Mouse (Mus musculus) neural tube, embryonic 10.5 days (tissue): Measurements from ENCODE around the gene Mapk12.
A peak's percentile ranks its signal among the peaks of the same experiment; 100 is the strongest.

ENCODE experiments used
- DNase-seq: peaks from one replicate; pipeline ENCODE4 v3.0.0-alpha.2; 2017; ENCODE audit warnings: low spot score; ENCODE audit errors: extremely low spot score

The Mapk12 gene

DNA sequence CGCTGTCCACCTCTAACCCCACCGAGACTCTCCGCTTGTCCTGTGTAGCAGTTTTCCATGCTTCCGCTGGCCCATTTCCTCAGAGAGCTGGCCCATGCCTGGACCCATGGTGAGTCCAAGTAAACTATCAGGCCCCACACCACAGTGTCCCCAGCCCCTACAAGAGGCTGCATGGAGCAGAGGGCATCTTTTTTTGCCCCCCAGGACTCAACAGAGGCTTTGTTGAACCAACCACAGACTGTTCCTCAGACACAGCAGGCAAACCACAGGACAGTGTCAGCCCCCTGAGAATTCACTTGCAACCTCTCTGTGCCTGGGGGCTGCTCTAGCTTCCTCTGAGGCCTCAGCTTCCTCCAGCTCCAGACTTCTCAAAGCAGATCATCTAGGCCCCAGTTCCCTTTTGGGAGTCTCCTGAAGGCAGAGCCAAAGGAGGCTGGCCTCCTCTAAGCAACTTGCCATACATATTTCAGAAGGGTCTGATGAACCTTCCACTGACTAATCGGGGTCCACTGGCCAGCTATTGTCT, 31.1 kb upstream of the Mapk12 start:
- no peak for DNase-seq

DNA sequence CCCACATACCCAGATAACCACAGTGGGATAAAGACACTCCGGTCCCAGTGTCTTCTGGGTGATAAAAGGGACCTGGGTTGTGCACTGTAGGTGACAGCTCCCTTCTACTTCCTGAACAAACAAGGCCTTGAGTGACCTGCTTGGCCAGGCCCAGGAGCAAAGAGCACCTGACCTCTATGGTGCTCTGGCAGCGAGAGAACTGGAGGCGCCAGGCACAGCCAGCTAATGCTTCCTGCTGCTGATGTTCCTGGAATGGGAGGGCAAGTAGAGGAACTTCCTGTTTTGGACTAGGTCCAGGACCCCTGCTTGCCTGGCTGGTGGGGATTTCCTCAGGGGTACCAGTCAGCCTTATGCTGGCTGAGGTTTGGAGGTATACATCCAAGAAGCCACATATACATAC, 29.6 kb upstream of the Mapk12 start:
- DNase-seq = no peak

- DNase-seq = peak; percentile 77
Observed at GRCm38 (mm10) chr15:89169431-89169830, 28.9 kb upstream of the Mapk12 start.

DNA sequence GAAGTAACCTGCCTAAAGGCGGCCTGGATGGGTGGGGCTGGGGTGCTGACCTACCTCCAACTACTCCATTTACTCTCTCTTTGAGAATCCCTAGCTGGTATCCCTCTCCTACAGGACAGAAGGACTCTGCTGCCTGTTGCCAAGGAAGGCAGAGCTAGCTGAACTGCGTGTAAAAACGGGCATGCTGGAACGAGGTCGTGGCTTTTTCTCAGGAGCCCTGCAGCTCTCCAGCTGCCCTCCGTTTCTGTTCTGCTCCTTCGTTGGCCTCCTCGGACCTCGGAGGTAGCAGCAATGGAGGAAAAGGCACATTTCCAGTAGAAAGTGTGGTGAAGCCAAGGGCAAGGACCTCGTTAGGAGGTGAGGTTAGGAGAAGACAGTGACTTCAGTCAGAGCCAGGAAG, 28.4 kb upstream of the Mapk12 start:
- DNase-seq = no peak

DNA sequence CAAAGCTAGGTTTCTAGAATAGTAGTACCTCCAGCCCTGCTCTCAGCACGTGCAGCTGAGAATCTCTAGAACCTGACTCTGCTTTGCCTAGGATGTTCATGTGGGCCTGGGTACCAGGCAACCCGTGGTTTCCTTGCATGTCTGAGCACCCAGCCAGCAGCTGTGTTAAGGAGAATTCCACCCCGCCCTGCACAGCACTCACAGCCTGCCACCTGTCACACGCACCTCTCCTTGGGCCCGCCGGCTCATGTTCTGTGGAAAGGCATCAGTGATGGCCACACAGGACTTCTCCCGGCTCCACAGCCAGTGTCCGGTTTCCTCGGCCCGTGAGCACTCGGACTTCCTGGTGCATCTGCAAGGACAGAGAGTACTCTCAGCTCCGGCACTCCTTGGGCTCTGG, 25.0 kb upstream of the Mapk12 start:
- no peak for DNase-seq

GRCm38 (mm10) chr15:89161397-89161796, 20.9 kb upstream of the Mapk12 start:
- no peak for DNase-seq

- no peak for DNase-seq
Observed at GRCm38 (mm10) chr15:89158516-89158915, 18.0 kb upstream of the Mapk12 start.

GRCm38 (mm10) chr15:89157954-89158353, 17.5 kb upstream of the Mapk12 start:
- peak; percentile 68 for DNase-seq

DNA sequence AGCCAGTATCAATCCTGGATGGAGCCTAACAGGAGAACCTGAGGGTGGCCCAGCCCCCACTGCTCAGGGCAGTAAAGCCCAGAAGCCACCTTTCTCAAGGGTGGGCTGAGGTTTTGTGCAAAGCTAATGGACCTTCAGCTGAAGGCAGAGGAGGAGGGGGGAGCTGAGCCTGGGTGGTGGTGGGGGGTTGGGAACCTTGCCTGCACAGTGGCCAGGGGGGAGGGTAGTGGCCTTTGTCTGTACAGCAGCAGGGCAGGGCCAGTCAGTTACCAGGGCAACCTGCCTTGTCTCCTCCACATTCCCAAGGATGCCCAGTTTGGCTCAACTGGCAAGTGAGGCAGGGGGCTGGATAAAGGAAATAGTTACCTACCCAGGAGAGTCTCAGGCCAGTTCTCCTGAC, 11.8 kb upstream of the Mapk12 start:
- DNase-seq = no peak

GRCm38 (mm10) chr15:89150041-89150390, 9.5 kb upstream of the Mapk12 start:
- DNase-seq = peak; percentile 64

DNA sequence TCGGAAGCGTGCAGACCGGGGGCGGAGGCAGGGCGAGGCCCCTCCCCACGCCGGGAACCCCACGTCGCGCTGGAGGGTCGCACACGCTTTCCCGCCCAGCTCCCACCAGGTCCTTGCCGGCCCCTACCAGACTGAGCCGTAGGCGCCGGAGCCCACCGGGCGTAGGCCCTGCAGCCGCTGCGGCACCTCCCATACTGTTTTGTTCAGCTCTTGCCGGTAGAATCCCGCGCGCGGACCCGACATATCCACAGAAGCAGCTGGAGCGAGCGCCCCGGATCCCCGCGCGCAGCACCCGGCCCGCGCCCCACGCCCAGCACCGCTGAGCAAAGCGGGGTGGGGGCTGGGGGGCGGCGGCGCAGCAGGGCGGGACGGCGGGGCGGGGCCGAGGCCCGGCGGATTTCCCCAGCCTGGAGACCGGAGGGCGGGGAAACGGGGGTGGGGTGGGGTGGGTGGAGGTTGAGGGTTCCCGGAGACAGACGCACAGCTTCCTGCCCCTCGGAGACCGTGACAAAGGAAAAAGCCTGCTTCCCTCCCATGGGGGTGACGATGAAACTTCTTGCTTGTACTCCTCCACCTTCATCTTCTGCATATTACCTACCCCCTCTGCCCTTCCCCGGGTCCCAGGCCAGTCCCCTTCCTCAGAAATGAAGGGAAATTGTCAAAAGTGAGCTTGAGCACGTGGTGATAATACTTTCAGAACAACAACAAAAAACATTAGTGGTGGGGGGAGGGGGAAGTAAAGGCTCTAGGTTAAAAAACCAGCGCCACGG, 9.0 kb upstream of the Mapk12 start, which contains the start of gene Mapk11:
TSS of gene Mapk11 (minus strand) at position 358 of the 770 bp plus-strand sequence.
- DNase-seq = peak; percentile 68

GRCm38 (mm10) chr15:89148496-89149270, 8.2 kb upstream of the Mapk12 start:
- peak; percentile 57 for DNase-seq

DNA sequence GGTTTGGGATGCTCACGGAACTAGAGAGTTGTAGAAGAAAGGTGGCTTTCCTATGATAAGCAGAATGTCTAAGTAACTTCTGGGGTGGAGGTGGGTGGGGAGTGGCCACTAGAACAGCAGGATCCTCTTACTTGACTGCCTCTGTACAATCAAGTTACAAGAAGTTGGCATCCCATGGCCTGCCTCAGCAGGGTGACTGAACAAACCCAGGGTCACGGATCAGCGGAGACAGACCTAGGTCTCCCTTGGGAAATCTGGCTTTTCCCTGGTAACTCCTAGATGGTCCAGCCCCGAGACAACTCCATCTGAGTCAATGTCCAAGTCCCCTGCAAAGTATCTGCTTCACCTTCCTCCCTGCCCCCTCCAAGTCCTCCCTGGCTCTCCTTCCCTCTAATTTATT, 7.4 kb upstream of the Mapk12 start:
- DNase-seq = no peak

GRCm38 (mm10) chr15:89147456-89147855, 7.0 kb upstream of the Mapk12 start:
- peak; percentile 27 for DNase-seq

DNA sequence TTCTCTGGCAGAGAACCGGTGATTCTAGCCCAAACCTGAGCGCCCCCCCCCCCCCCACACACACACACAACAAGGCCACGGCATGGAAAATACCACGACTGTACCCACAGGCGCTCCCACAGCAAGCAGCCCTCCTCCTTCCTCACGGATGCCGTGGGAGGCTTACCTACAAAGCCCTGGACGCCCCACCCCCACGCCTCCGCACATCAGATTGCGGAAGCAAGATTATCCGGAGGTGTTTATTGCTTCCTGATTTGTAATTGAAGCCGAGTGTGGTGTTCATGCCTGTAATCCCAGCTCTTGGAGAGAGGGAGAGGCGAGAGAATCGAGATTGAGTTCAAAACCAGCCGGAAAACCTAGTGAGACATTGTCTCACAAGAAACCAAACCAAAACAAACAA, 6.5 kb upstream of the Mapk12 start:
- no peak for DNase-seq

GRCm38 (mm10) chr15:89146537-89146936, 6.0 kb upstream of the Mapk12 start:
- peak; percentile 40 for DNase-seq

DNA sequence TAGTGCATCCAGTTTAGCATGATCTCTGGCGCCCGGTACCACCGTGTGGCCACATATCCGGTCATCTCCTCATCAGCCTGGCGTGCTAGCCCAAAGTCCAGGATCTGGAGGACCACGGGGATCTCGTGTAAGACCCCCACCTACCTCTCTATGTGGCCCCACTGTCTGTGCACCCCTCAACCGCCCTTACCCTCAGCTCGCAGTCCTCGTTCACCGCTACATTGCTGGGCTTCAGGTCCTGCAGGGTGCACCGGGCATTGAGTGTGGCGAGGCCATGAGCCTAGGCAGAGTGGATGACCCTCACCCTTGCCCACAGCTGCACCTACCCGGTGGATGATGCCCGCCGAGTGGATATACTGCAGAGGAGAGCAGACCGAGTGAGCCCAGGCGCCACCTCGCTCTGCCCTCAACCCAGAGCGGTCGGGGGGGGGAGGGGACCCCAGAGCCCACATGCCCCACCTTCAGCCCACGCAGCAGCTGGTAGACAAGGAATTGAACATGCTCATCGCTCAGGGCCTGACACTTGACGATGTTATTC, 5.4 kb upstream of the Mapk12 start:
- DNase-seq = no peak

DNA sequence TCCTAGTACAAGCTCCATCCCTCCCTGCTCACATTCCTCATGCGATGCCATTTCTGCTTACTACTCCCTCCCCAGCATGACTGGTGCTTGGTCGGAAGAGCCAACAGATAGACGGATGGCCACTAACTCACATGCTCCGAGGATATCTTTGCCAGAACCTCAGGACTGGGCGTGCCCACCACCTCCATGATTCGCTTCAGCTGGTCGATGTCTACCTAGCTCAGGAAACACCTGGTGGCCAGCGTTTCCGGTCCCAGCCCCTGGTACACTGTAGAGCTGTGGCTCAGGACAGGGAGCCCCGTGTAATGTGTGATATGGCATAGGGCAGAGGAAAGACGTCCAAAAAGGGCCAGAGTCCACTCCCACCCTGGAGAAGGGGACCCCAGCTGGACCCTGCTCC, 4.5 kb upstream of the Mapk12 start:
- DNase-seq = no peak

DNA sequence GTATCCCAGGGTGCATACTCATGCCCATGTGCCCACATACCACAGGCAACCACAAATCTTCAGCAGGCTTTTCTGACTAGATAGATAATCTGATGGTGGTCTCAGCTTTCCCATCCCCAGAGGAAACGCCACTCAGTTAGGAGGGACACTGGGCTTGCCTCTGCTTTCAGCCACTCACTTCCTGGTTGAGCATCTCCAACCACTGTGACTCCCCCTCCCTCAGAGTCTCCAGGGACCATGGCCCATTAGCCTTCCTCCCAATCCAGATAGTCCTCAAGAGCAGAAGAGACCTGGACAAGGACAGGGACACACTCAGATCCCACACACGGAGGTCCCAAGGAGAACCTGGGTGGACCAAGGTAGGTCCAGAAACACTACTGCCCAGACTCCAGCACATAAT, 2.6 kb upstream of the Mapk12 start:
- DNase-seq = no peak

DNA sequence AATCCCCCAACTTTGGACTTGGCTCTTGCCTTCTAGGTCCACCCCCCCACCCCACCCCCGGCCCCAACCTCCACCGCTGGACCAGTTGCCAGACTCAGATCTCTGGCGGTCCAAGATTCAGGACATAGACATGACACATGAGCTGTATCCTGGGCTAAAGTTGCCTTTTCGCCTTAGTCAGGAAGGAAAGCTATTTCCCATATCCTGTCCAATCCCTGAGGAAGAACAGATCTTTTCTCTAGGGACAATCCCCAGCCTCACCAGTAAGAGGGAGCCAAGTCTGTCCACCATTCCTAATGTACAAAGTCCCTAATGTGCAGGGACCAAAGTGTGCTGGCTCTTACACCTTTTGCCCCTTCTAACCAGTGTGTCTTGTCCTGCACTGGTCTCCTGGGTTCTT, 1.4 kb upstream of the Mapk12 start:
- DNase-seq = no peak

DNA sequence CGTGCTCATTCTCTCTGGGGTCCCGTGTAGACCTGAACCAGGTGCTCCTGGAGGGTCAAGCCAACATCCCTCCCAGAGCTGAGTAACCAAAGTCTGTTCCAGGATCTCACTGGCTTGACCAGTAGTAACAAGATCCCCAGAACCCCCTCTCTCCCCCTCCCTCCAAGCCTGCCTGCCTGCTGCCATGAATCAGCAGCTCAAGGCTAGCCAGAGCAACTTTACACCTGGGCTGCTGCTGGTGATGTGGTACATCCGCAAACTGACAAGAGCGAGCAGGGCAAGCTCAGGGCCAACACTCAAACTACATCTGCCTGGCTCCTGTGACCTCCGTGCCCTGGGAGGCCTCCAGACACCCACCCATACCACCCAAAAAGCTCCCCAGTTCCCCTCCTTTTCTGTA, 940 bp upstream of the Mapk12 start:
- DNase-seq = no peak

- peak; percentile 58 for DNase-seq
Observed at GRCm38 (mm10) chr15:89140048-89140658, 350 bp downstream of the Mapk12 start.
